Mouse (Mus musculus) hindbrain, embryonic 14.5 days (tissue): ENCODE data around the gene Ndufb7. TPM values are rescaled to one million over a fixed set of nuclear protein-coding genes. Genes with fewer than 3 reads are reported as not detected.
A peak's percentile ranks its signal among the peaks of the same experiment; 100 is the strongest.
"Not testable (repeated sequence)": the region's sequence is repeated elsewhere in the genome, so short reads cannot be mapped to it uniquely, and the experiment has no call there.

Experiments
- ATAC-seq: fragments of 200-750 bp; cut with Nextera tagmentation; 2 replicates; pipeline ENCODE4 v1.8.0; 2017; ENCODE audit warnings: moderate number of reproducible peaks, mild to moderate bottlenecking, moderate TSS enrichment, moderate library complexity; ENCODE audit not compliant: low FRiP score
- DNase-seq: peaks from one replicate; pipeline ENCODE4 v3.0.0-alpha.2; 2015; ENCODE audit warnings: low spot score
- H3K27ac ChIP-seq: fragments of 300-500 bp; sonication (generic); 2 replicates; pipeline ENCODE4 v1.5.1; 2014; ENCODE audit warnings: mild to moderate bottlenecking, moderate library complexity
- H3K27me3 ChIP-seq: fragments of 300-500 bp; sonication (generic); 2 replicates; pipeline ENCODE4 v1.6.1; 2014; ENCODE audit warnings: mild to moderate bottlenecking, low read length, mixed read lengths; ENCODE audit not compliant: control insufficient read depth, insufficient read depth
- H3K36me3 ChIP-seq: fragments of 300-500 bp; sonication (generic); replicated peaks from 2 replicates; pipeline ENCODE4 v1.6.1; 2014; ENCODE audit not compliant: control insufficient read depth, insufficient read depth
- H3K4me1 ChIP-seq: fragments of 300-500 bp; sonication (generic); replicated peaks from 2 replicates; pipeline ENCODE4 v1.6.1; 2014; ENCODE audit warnings: antibody characterized with exemption, low read length, mixed read lengths; ENCODE audit not compliant: control insufficient read depth, insufficient read depth
- H3K4me2 ChIP-seq: fragments of 300-500 bp; sonication (generic); replicated peaks from 2 replicates; pipeline ENCODE4 v1.6.1; 2014; ENCODE audit warnings: mild to moderate bottlenecking, moderate library complexity
- H3K4me3 ChIP-seq: fragments of 300-500 bp; sonication (generic); replicated peaks from 2 replicates; pipeline ENCODE4 v1.5.1; 2014; ENCODE audit warnings: mild to moderate bottlenecking, low read length
- H3K9ac ChIP-seq: fragments of 300-500 bp; sonication (generic); 2 replicates; pipeline ENCODE4 v1.6.1; 2014
- H3K9me3 ChIP-seq: fragments of 300-500 bp; sonication (generic); 2 replicates; pipeline ENCODE4 v1.6.1; 2016; ENCODE audit warnings: low read length; ENCODE audit not compliant: control insufficient read depth
- WGBS: fragments of 180-500 bp; shearing (Covaris S2); extraction: QIAGEN DNeasy Blood & Tissue Kit; methylation state at CpG from one replicate; pipeline ENCODE4 v1.1.7; 2014; 5-methylcytosine and 5-hydroxymethylcytosine counted together
- polyA plus RNA-seq: library from polyadenylated mRNA; unstranded; fragments of >200 nt; fragmentation: Nextera tagmentation; extraction: Ambion mirVana; gene quantifications from 2 replicates; pipeline ENCODE4 v1.2.1, GENCODE M21; 2014

The Ndufb7 gene
- polyA plus RNA-seq, 1 experiment from 2014 or later, result 385 TPM

DNA sequence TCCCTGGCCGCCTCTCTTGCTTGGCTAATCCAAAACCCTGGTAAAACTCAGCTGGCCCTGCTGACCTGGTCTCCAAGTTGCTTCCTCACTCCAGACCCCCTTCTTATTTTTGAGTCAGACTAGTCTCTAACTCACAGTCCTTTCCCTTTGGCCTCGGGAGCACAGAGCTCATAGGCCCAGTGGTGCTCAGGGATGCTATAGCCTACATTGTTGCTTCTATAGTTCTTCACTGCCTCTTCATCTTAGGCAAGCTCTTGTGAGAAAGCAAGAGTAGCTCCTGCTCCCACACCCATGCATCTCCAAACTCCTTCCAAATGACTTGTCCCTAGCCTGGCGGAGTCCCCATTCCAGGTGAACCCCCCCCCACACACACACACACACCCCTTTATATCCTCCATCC, 1.2 kb downstream of the Ndufb7 start:
- Histone ChIP-seq H3K36me3 (peaks cover 31% of the 10 kb centered on the region), H3K9me3 (no peaks in the 10 kb centered on the region), H3K27me3 (no peaks in the 10 kb centered on the region), H3K27ac (no peak overlapping the region), H3K4me1 (peaks cover 15% of the 10 kb centered on the region; the same call in 1 of the 2 replicates), H3K4me3 (peak overlapping the region; percentile 68), H3K4me2 (peak overlapping the region; percentile 55), H3K9ac (peak overlapping the region; percentile 78)
- ATAC-seq (no peak), DNase-seq (no peak)
- WGBS, result 59% methylated on average over 3 of the region's 3 CpGs

DNA sequence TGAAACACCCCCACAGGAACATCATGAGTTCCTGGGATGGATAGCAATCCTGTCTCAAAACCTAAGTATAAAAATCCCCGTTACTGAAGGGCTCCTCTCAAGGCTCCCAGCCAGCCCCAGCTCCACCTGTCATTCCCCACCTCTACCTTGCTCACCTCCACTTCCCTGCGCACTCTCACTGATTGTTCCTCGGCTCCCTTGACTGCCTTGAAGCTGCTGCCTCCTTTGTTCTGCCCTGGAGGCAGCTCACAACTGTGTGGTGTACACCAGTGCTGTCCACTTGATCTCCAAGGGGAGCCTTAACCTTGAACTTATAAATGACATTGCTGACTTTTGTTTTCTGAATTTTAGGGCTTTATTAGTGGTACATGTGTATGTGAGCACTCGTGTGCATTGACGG, 1.7 kb downstream of the Ndufb7 start:
- Histone ChIP-seq H3K27ac (no peak overlapping the region), H3K9me3 (no peaks in the 10 kb centered on the region), H3K4me1 (peaks cover 15% of the 10 kb centered on the region; the same call in 1 of the 2 replicates), H3K36me3 (peaks cover 36% of the 10 kb centered on the region), H3K4me3 (no peak overlapping the region), H3K4me2 (peak overlapping the region; percentile 55; the same call in 1 of the 2 replicates), H3K27me3 (no peaks in the 10 kb centered on the region), H3K9ac (0 out of 2 replicates have a peak overlapping the region, but pooled peaks have one; percentile 78)
- no peak for ATAC-seq
- WGBS, result 68% methylated on average over 5 of the region's 5 CpGs
- no peak for DNase-seq

DNA sequence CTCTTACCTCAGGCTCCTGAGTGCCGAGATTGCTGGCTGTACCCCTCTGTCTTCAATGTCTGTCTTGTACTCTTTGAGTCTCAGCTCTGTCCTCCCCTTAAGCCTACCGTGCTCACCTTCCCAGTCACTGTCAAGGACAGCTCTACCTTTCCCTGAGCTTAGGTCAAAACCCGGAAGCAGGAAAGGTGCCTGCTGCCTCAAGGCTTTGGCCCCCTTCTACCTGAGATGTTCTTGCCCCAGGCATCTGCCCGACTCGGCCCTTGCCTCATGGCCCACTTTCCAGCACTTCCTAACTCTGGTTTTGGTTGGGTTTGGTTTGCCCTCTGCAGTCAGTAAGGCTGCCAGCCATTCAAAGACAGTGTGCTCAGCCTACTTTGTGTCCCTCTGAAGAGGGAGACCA, 2.3 kb downstream of the Ndufb7 start:
- Histone ChIP-seq H3K4me1 (peaks cover 15% of the 10 kb centered on the region; the same call in 1 of the 2 replicates), H3K4me3 (no peak overlapping the region), H3K9me3 (no peaks in the 10 kb centered on the region), H3K27ac (no peak overlapping the region), H3K4me2 (no peak overlapping the region), H3K27me3 (no peaks in the 10 kb centered on the region), H3K9ac (no peak overlapping the region), H3K36me3 (peaks cover 42% of the 10 kb centered on the region)
- 84% methylated on average over 5 of the region's 5 CpGs for WGBS
- ATAC-seq, result no peak
- DNase-seq, result no peak

DNA sequence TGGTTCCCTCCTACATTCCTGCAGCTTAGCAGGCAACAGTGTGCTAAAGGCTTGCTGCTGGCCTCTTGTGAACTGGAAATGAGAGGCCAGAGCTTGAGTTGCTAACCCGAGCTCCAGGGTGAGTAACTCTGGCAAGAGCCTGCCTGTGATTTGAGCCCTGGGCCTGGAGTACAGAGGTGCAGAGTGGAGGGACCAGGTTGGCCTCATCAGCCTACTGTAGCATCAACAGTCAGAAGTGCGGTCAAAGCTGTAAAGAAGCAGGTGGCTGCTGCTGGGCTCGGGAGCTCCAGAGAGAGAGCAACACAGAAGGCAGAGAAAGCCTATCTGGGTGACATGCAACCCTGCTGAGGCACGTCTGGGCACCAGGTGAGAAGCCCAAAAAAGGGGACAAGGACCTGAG, 2.7 kb downstream of the Ndufb7 start:
- no peak overlapping the region for H3K4me2 ChIP-seq
- ATAC-seq, result no peak
- peaks cover 45% of the 10 kb centered on the region for H3K36me3 ChIP-seq
- no peak for DNase-seq
- H3K27ac ChIP-seq, result no peak overlapping the region
- no peak overlapping the region for H3K4me3 ChIP-seq
- no peaks in the 10 kb centered on the region for H3K9me3 ChIP-seq
- no peaks in the 10 kb centered on the region for H3K27me3 ChIP-seq
- WGBS, result 80% methylated on average over 4 of the region's 4 CpGs
- no peak overlapping the region for H3K9ac ChIP-seq
- peaks cover 15% of the 10 kb centered on the region; the same call in 1 of the 2 replicates for H3K4me1 ChIP-seq

DNA sequence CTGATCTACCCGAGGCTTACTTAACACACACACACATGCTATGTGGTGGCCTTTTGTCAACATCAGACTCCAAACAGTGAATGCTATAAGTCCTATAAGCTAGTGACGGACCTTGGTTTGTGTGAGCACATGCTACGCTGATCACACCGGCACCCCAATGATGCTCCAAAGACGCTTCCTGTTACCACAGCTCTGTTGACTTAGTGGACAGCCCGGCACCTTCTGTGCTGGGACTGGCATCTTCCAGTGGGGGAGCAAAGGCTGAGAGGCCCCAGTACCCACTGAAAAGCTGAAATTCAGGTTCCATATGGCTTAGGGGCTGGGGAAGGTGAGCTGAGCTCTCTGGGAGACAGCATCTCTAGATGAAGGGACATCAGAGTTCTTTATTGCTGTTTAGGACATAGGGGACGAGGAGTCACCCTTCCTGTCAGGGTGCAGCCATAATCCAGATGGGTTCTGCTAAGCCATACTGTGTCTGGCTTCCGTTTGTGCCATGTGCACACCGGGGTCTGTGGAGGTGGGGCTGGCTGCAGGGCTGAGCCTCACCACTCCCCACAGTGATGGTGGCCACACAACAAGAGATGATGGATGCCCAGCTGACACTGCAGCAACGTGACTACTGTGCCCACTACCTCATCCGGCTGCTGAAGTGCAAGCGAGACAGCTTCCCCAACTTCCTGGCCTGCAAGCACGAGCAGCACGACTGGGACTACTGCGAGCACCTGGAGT, 4.0 kb downstream of the Ndufb7 start:
- Histone ChIP-seq H3K27ac (no peak overlapping the region), H3K9me3 (no peaks in the 10 kb centered on the region), H3K4me1 (peaks cover 15% of the 10 kb centered on the region; the same call in 1 of the 2 replicates), H3K4me3 (no peak overlapping the region), H3K9ac (no peak overlapping the region), H3K27me3 (no peaks in the 10 kb centered on the region), H3K36me3 (peaks cover 45% of the 10 kb centered on the region), H3K4me2 (no peak overlapping the region)
- ATAC-seq, result no peak
- 85% methylated on average over 15 of the region's 15 CpGs for WGBS
- DNase-seq, result no peak

DNA sequence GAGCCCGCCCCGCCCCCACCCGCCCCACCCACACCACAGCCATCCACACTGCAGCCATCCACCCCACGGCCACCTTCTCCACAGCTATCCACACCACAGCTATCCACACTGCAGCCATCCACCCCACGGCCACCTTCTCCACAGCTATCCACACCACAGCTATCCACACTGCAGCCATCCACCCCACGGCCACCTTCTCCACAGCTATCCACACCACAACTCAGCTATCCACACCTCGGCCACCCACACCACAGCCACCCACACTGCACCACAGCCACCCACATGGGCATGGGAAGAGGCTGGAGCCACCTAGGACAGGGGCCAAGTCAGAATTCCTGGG, 4.5 kb downstream of the Ndufb7 start:
- not testable (repeated sequence) for H3K9ac ChIP-seq, ATAC-seq, H3K4me3 ChIP-seq, H3K27me3 ChIP-seq, H3K4me2 ChIP-seq, H3K9me3 ChIP-seq, H3K27ac ChIP-seq, DNase-seq
- WGBS, result 98% methylated on average over 5 of the region's 7 CpGs
- H3K4me1 ChIP-seq, result peaks cover 17% of the 10 kb centered on the region; the same call in 1 of the 2 replicates
- peaks cover 45% of the 10 kb centered on the region for H3K36me3 ChIP-seq

DNA sequence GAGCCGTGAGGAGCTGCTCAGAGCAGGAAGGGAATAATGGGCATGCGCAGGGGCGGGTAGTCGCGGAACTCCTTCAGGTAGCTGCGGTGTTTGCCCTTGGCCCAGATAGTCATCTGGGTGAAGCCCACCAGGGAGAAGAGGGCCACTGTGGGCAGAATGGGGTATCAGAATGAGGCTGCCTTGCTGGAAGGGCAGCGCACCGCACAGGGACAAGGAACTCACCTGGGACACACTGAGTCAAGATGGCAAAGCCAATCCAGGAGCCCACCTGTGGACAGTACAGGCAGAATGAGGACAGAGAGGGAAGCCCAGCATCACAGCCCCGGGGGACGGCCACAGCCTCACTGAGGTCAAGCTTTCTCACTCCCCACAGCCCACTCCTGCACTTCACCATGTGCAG, 5.3 kb downstream of the Ndufb7 start:
- Histone ChIP-seq H3K27ac (no peak overlapping the region), H3K27me3 (no peaks in the 10 kb centered on the region), H3K9ac (no peak overlapping the region), H3K36me3 (peaks cover 45% of the 10 kb centered on the region), H3K4me2 (no peak overlapping the region), H3K9me3 (no peaks in the 10 kb centered on the region), H3K4me1 (peaks cover 21% of the 10 kb centered on the region; the same call in 1 of the 2 replicates), H3K4me3 (no peak overlapping the region)
- DNase-seq (no peak), ATAC-seq (no peak)
- 93% methylated on average over 10 of the region's 10 CpGs for WGBS

DNA sequence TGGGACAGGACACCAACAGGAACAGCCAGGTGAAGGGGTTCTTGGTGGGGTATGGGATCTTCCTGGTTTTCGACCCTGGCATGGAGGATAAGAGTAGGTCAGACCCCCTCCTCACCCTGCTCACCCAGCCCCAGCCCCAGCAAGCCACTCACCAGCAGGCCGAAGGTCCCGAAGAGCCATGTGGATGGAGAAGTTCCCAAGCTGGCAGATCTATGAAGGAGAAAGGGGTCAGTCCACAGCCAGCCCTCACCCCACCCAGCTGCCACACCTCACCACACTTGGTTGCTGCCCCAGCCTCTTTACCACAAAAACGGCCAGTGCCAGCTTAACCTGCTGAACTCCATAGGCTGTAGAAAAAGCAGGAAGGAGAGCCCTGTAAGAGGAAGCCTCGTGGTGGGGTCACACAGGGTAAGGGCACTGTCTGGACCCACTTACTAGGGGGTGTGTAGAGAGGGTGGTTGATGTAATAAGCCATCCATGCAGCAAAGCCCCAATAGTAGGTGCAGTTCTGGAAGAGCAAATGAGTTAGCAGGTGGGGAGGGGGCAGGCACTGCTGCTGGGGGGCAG, 5.9 kb downstream of the Ndufb7 start:
- no peak for ATAC-seq
- WGBS, result 86% methylated on average over 5 of the region's 5 CpGs

DNA sequence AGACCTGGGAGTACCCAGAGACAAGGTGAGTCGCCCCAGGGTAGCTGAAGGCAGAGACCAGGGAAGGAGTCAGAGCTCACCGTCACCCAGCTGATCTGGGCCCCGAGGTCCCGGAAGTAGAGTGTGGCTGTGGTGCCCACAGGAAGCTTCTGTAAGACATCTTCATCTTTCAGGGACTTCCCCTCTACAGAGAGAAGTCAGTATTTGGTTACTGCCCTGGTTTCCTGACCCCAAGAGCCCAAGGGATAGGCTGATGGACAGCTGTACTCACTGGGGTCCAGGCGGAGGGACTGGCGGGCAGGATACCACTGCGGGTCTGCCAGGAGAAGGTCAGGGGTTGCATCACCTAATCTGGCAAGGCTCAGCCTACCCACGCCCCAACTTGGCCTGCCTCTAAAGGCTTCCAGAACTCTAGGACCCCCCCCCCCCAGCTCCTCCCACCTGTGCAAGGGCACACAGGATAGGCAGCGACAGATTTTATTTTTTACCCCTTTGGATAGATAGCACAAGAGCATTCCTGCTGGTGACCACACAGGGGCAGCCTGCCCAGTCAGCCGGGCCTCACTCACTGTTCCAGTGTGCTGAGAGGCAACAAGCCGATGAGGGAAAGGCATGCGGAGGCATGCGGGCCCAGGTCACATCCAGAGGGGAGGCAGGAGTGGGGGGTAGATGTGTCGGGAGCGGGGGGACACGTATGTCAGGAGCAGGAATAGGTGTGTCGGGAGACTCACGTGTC, 6.8 kb downstream of the Ndufb7 start:
- DNase-seq (no peak), ATAC-seq (no peak)
- no peak overlapping the region for H3K4me3 ChIP-seq
- H3K9me3 ChIP-seq, result no peaks in the 10 kb centered on the region
- H3K27ac ChIP-seq, result no peak overlapping the region
- peaks cover 18% of the 10 kb centered on the region; the same call in 1 of the 2 replicates for H3K4me1 ChIP-seq
- peaks cover 45% of the 10 kb centered on the region for H3K36me3 ChIP-seq
- no peak overlapping the region for H3K9ac ChIP-seq
- 87% methylated on average over 18 of the region's 18 CpGs for WGBS
- no peaks in the 10 kb centered on the region for H3K27me3 ChIP-seq
- no peak overlapping the region for H3K4me2 ChIP-seq

More for the DNA sequence above, 5.9 kb downstream of the Ndufb7 start:
- Histone ChIP-seq H3K27ac (no peak overlapping the region), H3K27me3 (no peaks in the 10 kb centered on the region), H3K9ac (no peak overlapping the region), H3K4me3 (no peak overlapping the region), H3K9me3 (no peaks in the 10 kb centered on the region), H3K4me1 (peaks cover 24% of the 10 kb centered on the region; the same call in 1 of the 2 replicates), H3K4me2 (no peak overlapping the region), H3K36me3 (peaks cover 45% of the 10 kb centered on the region)
- DNase-seq, result no peak
